ENCODE assay signal across 9 mouse cellular contexts in genomic region chr13:52766236-52766635, GRCm38 (mm10).
DNase-seq lines count a peak whose midpoint lies in the region; ATAC-seq lines count a peak whose summit lies in the region.
"Had no signal": no experiment of that assay in that cellular context is flagged by ENCODE, and none has a peak within 500 bp of the region (broad histone marks: within the 10 kb centered on the region; RNA-seq: fewer than 3 reads in every experiment).

No protein-coding gene starts in this region.

- H3K9me3 ChIP-seq in heart, embryonic 11.5 days (replicated peaks; ENCODE audit: control insufficient read depth, low read length), result no peaks in the 10 kb centered on the region

- 77% methylated on average over 2 of the region's 2 CpGs for whole genome bisulfite sequencing in heart, embryonic 11.5 days (ENCODE audit: insufficient replicate concordance)

- H3K36me3 ChIP-seq in heart, embryonic 11.5 days (ENCODE audit: control insufficient read depth, insufficient read depth, low read length), result no peaks in the 10 kb centered on the region

- DNase-seq in kidney, postnatal 14 days, result peak; percentile 14
- DNase-seq in kidney, postnatal 4 days, result no peak
- peak; percentile 42 for DNase-seq in adrenal gland, postnatal 14 days
- DNase-seq in lung, postnatal 36 days, result peak; percentile 11
- DNase-seq in right cerebral cortex, postnatal 36 days (ENCODE audit: low spot score in 2 of 2), result no peak
- no peak for DNase-seq in urinary bladder, adult 18-20 months (ENCODE audit: low spot score in 2 of 2)
- no peak for DNase-seq in neural tube, embryonic 10.5 days (ENCODE audit: extremely low spot score, low spot score)
- DNase-seq: cerebellum, adult 9-11 months had no signal

- peak overlapping the region; percentile 87 for H3K27ac ChIP-seq in heart, embryonic 11.5 days (ENCODE audit: low read depth, low read length)

- peaks cover 15% of the 10 kb centered on the region for H3K4me1 ChIP-seq in heart, embryonic 11.5 days (ENCODE audit: control insufficient read depth, insufficient read depth, low read length)

- H3K27me3 ChIP-seq in heart, embryonic 11.5 days (ENCODE audit: control insufficient read depth, insufficient read depth, low read length), result no peaks in the 10 kb centered on the region

- ATAC-seq in heart, embryonic 11.5 days (replicated peaks; ENCODE audit: insufficient number of reproducible peaks, low FRiP score, low TSS enrichment), result no peak

- H3K9ac ChIP-seq in heart, embryonic 11.5 days (ENCODE audit: low read depth, low read length), result no peak overlapping the region

- no peak overlapping the region for H3K4me3 ChIP-seq in heart, embryonic 11.5 days (ENCODE audit: low read depth, low read length)

- H3K4me2 ChIP-seq in heart, embryonic 11.5 days, result no peak overlapping the region

Comparison
In these comparisons a context has a peak if more than half of its experiments do, and no peak if none do; other contexts are left out.
1. DNase-seq: peak in kidney, postnatal 14 days (single experiment), adrenal gland, postnatal 14 days (single experiment) and lung, postnatal 36 days (single experiment); none in kidney, postnatal 4 days (0 of 2), right cerebral cortex, postnatal 36 days (0 of 2), urinary bladder, adult 18-20 months (0 of 2) and neural tube, embryonic 10.5 days (single experiment).